ENCODE assay signal across 22 mouse cellular contexts in genomic region chr6:49331369-49332059, GRCm38 (mm10). TPM values are rescaled to one million over a fixed set of nuclear protein-coding genes. Genes with fewer than 3 reads are reported as not detected.
DNase-seq lines count a peak whose midpoint lies in the region; ATAC-seq and TF ChIP-seq lines count a peak whose summit lies in the region.
"Had no signal": no experiment of that assay in that cellular context is flagged by ENCODE, and none has a peak within 500 bp of the region (broad histone marks: within the 10 kb centered on the region; RNA-seq: fewer than 3 reads in every experiment).

No protein-coding gene starts in this region.

- no peak overlapping the region for H3K4me2 ChIP-seq in heart, postnatal 0 days (ENCODE audit: low read depth, low read length)
- H3K4me2 ChIP-seq in heart, embryonic 12.5 days, result no peak overlapping the region
- peak overlapping the region; percentile 35; the same call in 1 of the 2 replicates for H3K4me2 ChIP-seq in lung, postnatal 0 days (replicated peaks; ENCODE audit: low read depth, low read length)
- H3K4me2 ChIP-seq: forebrain, embryonic 12.5 days; hindbrain, embryonic 13.5 days; liver, embryonic 13.5 days; neural tube, embryonic 13.5 days had no signal

- peak; percentile 27 for DNase-seq in adrenal gland, adult 2 months
- DNase-seq in adrenal gland, postnatal 14 days, result no peak
- peak; percentile 5 for DNase-seq in heart, postnatal 0 days (ENCODE audit: low spot score)
- no peak for DNase-seq in lung, postnatal 0 days (ENCODE audit: low spot score)
- DNase-seq in lung, postnatal 14 days, result no peak
- no peak for DNase-seq in layer of hippocampus, adult 11-12 months (ENCODE audit: low spot score)
- DNase-seq: cerebellum, adult 8-10 months; heart, adult 18-20 months; kidney, adult 8-10 months; kidney, postnatal 14 days; liver, embryonic 13.5 days; right cerebral cortex, adult 18-20 months; thymus, postnatal 14 days had no signal

- WGBS in heart, postnatal 0 days, result 42% methylated on average over 5 of the region's 5 CpGs
- WGBS in heart, embryonic 12.5 days, result 40% methylated on average over 5 of the region's 5 CpGs
- 53% methylated on average over 5 of the region's 5 CpGs for WGBS in lung, postnatal 0 days

- H3K36me3 ChIP-seq in heart, postnatal 0 days (replicated peaks; ENCODE audit: control insufficient read depth, insufficient read depth, low read length), result no peaks in the 10 kb centered on the region
- H3K36me3 ChIP-seq in heart, embryonic 12.5 days, result peaks cover 5% of the 10 kb centered on the region
- H3K36me3 ChIP-seq in lung, postnatal 0 days (ENCODE audit: insufficient read depth, low read length), result no peaks in the 10 kb centered on the region
- H3K36me3 ChIP-seq: forebrain, embryonic 12.5 days; limb, embryonic 10.5 days; liver, embryonic 13.5 days; midbrain, embryonic 10.5 days had no signal

- no peaks in the 10 kb centered on the region for H3K9me3 ChIP-seq in heart, postnatal 0 days (replicated peaks; ENCODE audit: control insufficient read depth, low read length)
- H3K9me3 ChIP-seq in heart, embryonic 12.5 days (replicated peaks), result no peaks in the 10 kb centered on the region
- no peaks in the 10 kb centered on the region for H3K9me3 ChIP-seq in lung, postnatal 0 days (ENCODE audit: low read length)
- H3K9me3 ChIP-seq: forebrain, embryonic 12.5 days; hindbrain, embryonic 13.5 days; limb, embryonic 10.5 days; liver, embryonic 13.5 days; midbrain, embryonic 10.5 days; neural tube, embryonic 13.5 days had no signal

- ATAC-seq in heart, postnatal 0 days (ENCODE audit: insufficient read depth, low read depth), result no peak
- no peak for ATAC-seq in heart, embryonic 12.5 days (ENCODE audit: insufficient number of reproducible peaks, low FRiP score)
- ATAC-seq in lung, postnatal 0 days, result 0 out of 2 replicates have a peak, but pooled peaks have one; percentile 9
- ATAC-seq in granulocyte monocyte progenitor cell, adult 5-6 weeks (replicated peaks; ENCODE audit: poor library complexity, severe bottlenecking), result peak; percentile 66
- ATAC-seq: inflammation-experienced regulatory T-cells, adult 6 months had no signal

- no peak overlapping the region for H3K27ac ChIP-seq in heart, postnatal 0 days (ENCODE audit: low read depth)
- no peak overlapping the region for H3K27ac ChIP-seq in heart, embryonic 12.5 days (ENCODE audit: poor library complexity, severe bottlenecking)
- H3K27ac ChIP-seq in lung, postnatal 0 days (ENCODE audit: low read length), result peak overlapping the region; percentile 5; the same call in 1 of the 2 replicates
- H3K27ac ChIP-seq: forebrain, embryonic 12.5 days; hindbrain, embryonic 13.5 days; limb, embryonic 10.5 days; liver, embryonic 13.5 days; midbrain, embryonic 10.5 days; neural tube, embryonic 13.5 days had no signal

- no peak overlapping the region for H3K4me3 ChIP-seq in heart, postnatal 0 days (ENCODE audit: low read depth, low read length)
- H3K4me3 ChIP-seq in heart, embryonic 12.5 days, result no peak overlapping the region
- no peak overlapping the region for H3K4me3 ChIP-seq in lung, postnatal 0 days (ENCODE audit: low read depth, low read length)
- H3K4me3 ChIP-seq: forebrain, embryonic 12.5 days; hindbrain, embryonic 13.5 days; limb, embryonic 10.5 days; liver, embryonic 13.5 days; midbrain, embryonic 10.5 days; neural tube, embryonic 13.5 days had no signal

- peaks cover 6% of the 10 kb centered on the region; the same call in 1 of the 2 replicates for H3K4me1 ChIP-seq in heart, postnatal 0 days (ENCODE audit: control insufficient read depth, insufficient read depth)
- H3K4me1 ChIP-seq in heart, embryonic 12.5 days (replicated peaks), result peaks cover 26% of the 10 kb centered on the region
- peaks cover 4% of the 10 kb centered on the region; the same call in 1 of the 2 replicates for H3K4me1 ChIP-seq in lung, postnatal 0 days (ENCODE audit: insufficient read depth, low read depth, low read length)
- H3K4me1 ChIP-seq: forebrain, embryonic 12.5 days; hindbrain, embryonic 13.5 days; liver, embryonic 13.5 days; neural tube, embryonic 13.5 days had no signal

- no peak for TF ChIP-seq EP300 in heart, postnatal 0 days (IDR thresholded peaks at IDR 0.05; ENCODE audit: low read depth)
- TF ChIP-seq EP300 in lung, postnatal 0 days (IDR thresholded peaks at IDR 0.05), result no peak

- no peaks in the 10 kb centered on the region for H3K27me3 ChIP-seq in heart, postnatal 0 days (ENCODE audit: control insufficient read depth, insufficient read depth, low read length)
- no peaks in the 10 kb centered on the region for H3K27me3 ChIP-seq in heart, embryonic 12.5 days (replicated peaks)
- H3K27me3 ChIP-seq in lung, postnatal 0 days (replicated peaks; ENCODE audit: insufficient read depth, low read length), result no peaks in the 10 kb centered on the region
- H3K27me3 ChIP-seq: forebrain, embryonic 12.5 days; hindbrain, embryonic 13.5 days; liver, embryonic 13.5 days; neural tube, embryonic 13.5 days had no signal

- H3K9ac ChIP-seq in heart, postnatal 0 days (replicated peaks; ENCODE audit: low read depth, low read length), result no peak overlapping the region
- H3K9ac ChIP-seq in heart, embryonic 12.5 days, result no peak overlapping the region
- no peak overlapping the region for H3K9ac ChIP-seq in lung, postnatal 0 days (replicated peaks; ENCODE audit: low read depth)
- H3K9ac ChIP-seq: forebrain, embryonic 12.5 days; hindbrain, embryonic 13.5 days; liver, embryonic 13.5 days; neural tube, embryonic 13.5 days had no signal

- no peak for TF ChIP-seq CTCF in heart, postnatal 0 days (IDR thresholded peaks at IDR 0.05; ENCODE audit: low read depth)
- no peak for TF ChIP-seq CTCF in lung, postnatal 0 days (IDR thresholded peaks at IDR 0.05)

RNA-seq across cellular contexts. Expression of gene Ccdc126, which starts 12.4 kb away (rescaled TPM):
- 10 to 100 TPM; 12.9 to 18.8 TPM for total RNA-seq in adrenal gland, adult 2 months (2021)
- 3.1 and 3.4 TPM in 2 replicates for polyA plus RNA-seq in adrenal gland, adult 2 months (2012; rRNA removed)
- 9.7 and 9.9 TPM in 2 replicates for total RNA-seq in adrenal gland, postnatal 14 days (2021)
- total RNA-seq in heart, postnatal 0 days (2014; rRNA removed; ENCODE audit: low replicate concordance), result 4.3 and 6.9 TPM in 2 replicates
- polyA plus RNA-seq in heart, postnatal 0 days (2015; fragmentation: Nextera tagmentation; extraction: Ambion mirVana), result 8.3 and 9.2 TPM in 2 replicates
- polyA plus RNA-seq in heart, embryonic 12.5 days (2016; fragmentation: Nextera tagmentation; extraction: Ambion mirVana), result 7.4 and 8.1 TPM in 2 replicates
- polyA plus RNA-seq in lung, postnatal 0 days (2015; fragmentation: Nextera tagmentation; extraction: Ambion mirVana), result 14.8 and 15.4 TPM in 2 replicates
- total RNA-seq in granulocyte monocyte progenitor cell, adult 5-6 weeks (2014; fragmentation: Nextera tagmentation), result 2.7 and 6.0 TPM in 2 replicates
- 5.0 and 7.5 TPM in 2 replicates for total RNA-seq in granulocyte monocyte progenitor cell, adult 5-6 weeks (2017)

RNA-seq across cellular contexts. Expression of gene Fam221a, which starts 36.0 kb away (rescaled TPM):
- 1 to 10 TPM in 1 of 2 experiments, under 1 TPM in 1; 0.69 to 2.6 TPM for total RNA-seq in adrenal gland, adult 2 months (2021)
- polyA plus RNA-seq in adrenal gland, adult 2 months (2012; rRNA removed), result 1.7 and 1.8 TPM in 2 replicates
- total RNA-seq in adrenal gland, postnatal 14 days (2021), result 1.3 and 2.2 TPM in 2 replicates
- 0.11 and 4.8 TPM in 2 replicates for total RNA-seq in heart, postnatal 0 days (2014; rRNA removed; ENCODE audit: low replicate concordance)
- 1.9 and 2.5 TPM in 2 replicates for polyA plus RNA-seq in heart, postnatal 0 days (2015; fragmentation: Nextera tagmentation; extraction: Ambion mirVana)
- polyA plus RNA-seq in heart, embryonic 12.5 days (2016; fragmentation: Nextera tagmentation; extraction: Ambion mirVana), result 3.6 and 3.9 TPM in 2 replicates
- 17.0 and 20.5 TPM in 2 replicates for polyA plus RNA-seq in lung, postnatal 0 days (2015; fragmentation: Nextera tagmentation; extraction: Ambion mirVana)
- 9.7 and 20.1 TPM in 2 replicates for total RNA-seq in granulocyte monocyte progenitor cell, adult 5-6 weeks (2014; fragmentation: Nextera tagmentation)
- 2.7 and 4.2 TPM in 2 replicates for total RNA-seq in granulocyte monocyte progenitor cell, adult 5-6 weeks (2017)
- total RNA-seq: MEL had no signal

Comparison
In these comparisons a context has a peak if more than half of its experiments do, and no peak if none do; other contexts are left out.
1. DNase-seq: peak in adrenal gland, adult 2 months (single experiment) and heart, postnatal 0 days (single experiment); none in adrenal gland, postnatal 14 days (single experiment), lung, postnatal 0 days (single experiment), lung, postnatal 14 days (single experiment) and layer of hippocampus, adult 11-12 months (single experiment).
2. ATAC-seq: peak in lung, postnatal 0 days (single experiment) and granulocyte monocyte progenitor cell, adult 5-6 weeks (single experiment); none in heart, postnatal 0 days (single experiment) and heart, embryonic 12.5 days (single experiment).